Mouse (Mus musculus): ENCODE results near the gene Pth1r. TPM values are rescaled to one million over a fixed set of nuclear protein-coding genes. Genes with fewer than 3 reads are reported as not detected.

Pth1r gene
- 3.0 and 3.6 TPM in 2 replicates for polyA plus RNA-seq (2015; fragmentation: Nextera tagmentation; extraction: Ambion mirVana)

GRCm38 (mm10) chr9:110746961-110747360 is at the start of gene Pth1r:
TSS of gene Pth1r (minus strand) at chr9:110747145.
- no peak within 1 kb of the TSS for H3K27ac ChIP-seq (replicated peaks)
- no peak within 1 kb of the TSS for H3K9ac ChIP-seq
- H3K4me2 ChIP-seq = no peak within 1 kb of the TSS
- no peak for ATAC-seq (ENCODE audit: insufficient read depth)
- H3K9me3 ChIP-seq (replicated peaks) = no peaks in the 10 kb centered on the region
- no peaks in the 10 kb centered on the region for H3K36me3 ChIP-seq (replicated peaks)
- peaks cover 13% of the 10 kb centered on the region for H3K4me1 ChIP-seq (replicated peaks)
- no peak within 1 kb of the TSS for H3K4me3 ChIP-seq (replicated peaks)
- WGBS (ENCODE audit: insufficient replicate concordance) = 64% methylated on average over 7 of the region's 7 CpGs
- H3K27me3 ChIP-seq = peaks cover 57% of the 10 kb centered on the region

GRCm38 (mm10) chr9:110790462-110790861 is 43.5 kb upstream of the Pth1r start:
- Histone ChIP-seq H3K4me3 (replicated peaks) (no peak overlapping the region), H3K27me3 (no peaks in the 10 kb centered on the region), H3K27ac (replicated peaks) (no peak overlapping the region), H3K9me3 (replicated peaks) (no peaks in the 10 kb centered on the region), H3K4me2 (no peak overlapping the region), H3K36me3 (replicated peaks) (no peaks in the 10 kb centered on the region), H3K9ac (no peak overlapping the region), H3K4me1 (replicated peaks) (no peaks in the 10 kb centered on the region)
- WGBS (ENCODE audit: insufficient replicate concordance) = 46% methylated on average over 4 of the region's 4 CpGs
- ATAC-seq (ENCODE audit: insufficient read depth) = no peak

GRCm38 (mm10) chr9:110788169-110788568 is 41.2 kb upstream of the Pth1r start:
- Histone ChIP-seq H3K27me3 (no peaks in the 10 kb centered on the region), H3K4me3 (replicated peaks) (no peak overlapping the region), H3K9ac (no peak overlapping the region), H3K27ac (replicated peaks) (no peak overlapping the region), H3K4me2 (no peak overlapping the region), H3K4me1 (replicated peaks) (no peaks in the 10 kb centered on the region), H3K9me3 (replicated peaks) (no peaks in the 10 kb centered on the region), H3K36me3 (replicated peaks) (no peaks in the 10 kb centered on the region)
- WGBS (ENCODE audit: insufficient replicate concordance) = 72% methylated on average over 3 of the region's 3 CpGs
- no peak for ATAC-seq (ENCODE audit: insufficient read depth)

- H3K4me3 ChIP-seq (replicated peaks) = no peak overlapping the region
- WGBS (ENCODE audit: insufficient replicate concordance) = 23% methylated on average over 1 of the region's 1 CpGs
- H3K9me3 ChIP-seq (replicated peaks) = no peaks in the 10 kb centered on the region
- H3K27ac ChIP-seq (replicated peaks) = no peak overlapping the region
- H3K9ac ChIP-seq = no peak overlapping the region
- peaks cover 29% of the 10 kb centered on the region for H3K27me3 ChIP-seq
- ATAC-seq (ENCODE audit: insufficient read depth) = no peak
- no peaks in the 10 kb centered on the region for H3K36me3 ChIP-seq (replicated peaks)
- no peak overlapping the region for H3K4me2 ChIP-seq
- H3K4me1 ChIP-seq (replicated peaks) = peaks cover 16% of the 10 kb centered on the region
Measured at GRCm38 (mm10) chr9:110783611-110784010, 36.7 kb upstream of the Pth1r start.

GRCm38 (mm10) chr9:110781731-110782130 is 34.8 kb upstream of the Pth1r start:
- Histone ChIP-seq H3K4me1 (replicated peaks) (peaks cover 16% of the 10 kb centered on the region), H3K9me3 (replicated peaks) (no peaks in the 10 kb centered on the region), H3K9ac (no peak overlapping the region), H3K27ac (replicated peaks) (no peak overlapping the region), H3K36me3 (replicated peaks) (no peaks in the 10 kb centered on the region), H3K27me3 (peaks cover 29% of the 10 kb centered on the region), H3K4me3 (replicated peaks) (peak overlapping the region; percentile 51), H3K4me2 (peak overlapping the region; percentile 79)
- peak; percentile 55 for ATAC-seq (ENCODE audit: insufficient read depth)
- 2% methylated on average over 23 of the region's 23 CpGs for WGBS (ENCODE audit: insufficient replicate concordance)

- Histone ChIP-seq H3K27me3 (peaks cover 29% of the 10 kb centered on the region), H3K4me2 (peak overlapping the region; percentile 79), H3K4me1 (replicated peaks) (peaks cover 16% of the 10 kb centered on the region), H3K4me3 (replicated peaks) (peak overlapping the region; percentile 51), H3K9me3 (replicated peaks) (no peaks in the 10 kb centered on the region), H3K27ac (replicated peaks) (no peak overlapping the region), H3K9ac (0 out of 2 replicates have a peak overlapping the region, but pooled peaks have one; percentile 30), H3K36me3 (replicated peaks) (no peaks in the 10 kb centered on the region)
- WGBS (ENCODE audit: insufficient replicate concordance) = under 1% methylated on average over 43 of the region's 43 CpGs
- peak; percentile 83 for ATAC-seq (ENCODE audit: insufficient read depth)
Measured at GRCm38 (mm10) chr9:110781256-110781721, 34.3 kb upstream of the Pth1r start.

- WGBS (ENCODE audit: insufficient replicate concordance) = 33% methylated on average over 5 of the region's 5 CpGs
- no peaks in the 10 kb centered on the region for H3K9me3 ChIP-seq (replicated peaks)
- H3K36me3 ChIP-seq (replicated peaks) = no peaks in the 10 kb centered on the region
- peaks cover 29% of the 10 kb centered on the region for H3K27me3 ChIP-seq
- no peak overlapping the region for H3K4me3 ChIP-seq (replicated peaks)
- H3K9ac ChIP-seq = no peak overlapping the region
- H3K4me1 ChIP-seq (replicated peaks) = peaks cover 16% of the 10 kb centered on the region
- H3K27ac ChIP-seq (replicated peaks) = no peak overlapping the region
- H3K4me2 ChIP-seq = no peak overlapping the region
- no peak for ATAC-seq (ENCODE audit: insufficient read depth)
Measured at GRCm38 (mm10) chr9:110779242-110779913, 32.4 kb upstream of the Pth1r start.

GRCm38 (mm10) chr9:110778559-110778958 is 31.6 kb upstream of the Pth1r start:
- Histone ChIP-seq H3K9ac (no peak overlapping the region), H3K27me3 (peaks cover 29% of the 10 kb centered on the region), H3K9me3 (replicated peaks) (no peaks in the 10 kb centered on the region), H3K4me3 (replicated peaks) (no peak overlapping the region), H3K4me1 (replicated peaks) (peaks cover 16% of the 10 kb centered on the region), H3K27ac (replicated peaks) (no peak overlapping the region), H3K4me2 (no peak overlapping the region), H3K36me3 (replicated peaks) (no peaks in the 10 kb centered on the region)
- ATAC-seq (ENCODE audit: insufficient read depth) = no peak
- 74% methylated on average over 7 of the region's 7 CpGs for WGBS (ENCODE audit: insufficient replicate concordance)

GRCm38 (mm10) chr9:110778100-110778499 is 31.2 kb upstream of the Pth1r start:
- H3K9me3 ChIP-seq (replicated peaks) = no peaks in the 10 kb centered on the region
- H3K27ac ChIP-seq (replicated peaks) = no peak overlapping the region
- no peak for ATAC-seq (ENCODE audit: insufficient read depth)
- peaks cover 29% of the 10 kb centered on the region for H3K27me3 ChIP-seq
- H3K4me3 ChIP-seq (replicated peaks) = no peak overlapping the region
- no peak overlapping the region for H3K4me2 ChIP-seq
- peaks cover 16% of the 10 kb centered on the region for H3K4me1 ChIP-seq (replicated peaks)
- H3K36me3 ChIP-seq (replicated peaks) = no peaks in the 10 kb centered on the region
- WGBS (ENCODE audit: insufficient replicate concordance) = 60% methylated on average over 1 of the region's 1 CpGs
- no peak overlapping the region for H3K9ac ChIP-seq

GRCm38 (mm10) chr9:110775269-110776022 is 28.5 kb upstream of the Pth1r start:
- Histone ChIP-seq H3K4me2 (no peak overlapping the region), H3K9me3 (replicated peaks) (no peaks in the 10 kb centered on the region), H3K27ac (replicated peaks) (no peak overlapping the region), H3K36me3 (replicated peaks) (no peaks in the 10 kb centered on the region), H3K27me3 (peaks cover 2% of the 10 kb centered on the region), H3K4me3 (replicated peaks) (no peak overlapping the region), H3K9ac (no peak overlapping the region), H3K4me1 (replicated peaks) (0 out of 2 replicates have a peak, but pooled peaks cover under 1% of the 10 kb centered on the region)
- WGBS (ENCODE audit: insufficient replicate concordance) = 65% methylated on average over 10 of the region's 10 CpGs
- ATAC-seq (ENCODE audit: insufficient read depth) = no peak

All from liver, embryonic 15.5 days (tissue).